Mouse (Mus musculus): ENCODE data around the gene Olfr1076.

DNA sequence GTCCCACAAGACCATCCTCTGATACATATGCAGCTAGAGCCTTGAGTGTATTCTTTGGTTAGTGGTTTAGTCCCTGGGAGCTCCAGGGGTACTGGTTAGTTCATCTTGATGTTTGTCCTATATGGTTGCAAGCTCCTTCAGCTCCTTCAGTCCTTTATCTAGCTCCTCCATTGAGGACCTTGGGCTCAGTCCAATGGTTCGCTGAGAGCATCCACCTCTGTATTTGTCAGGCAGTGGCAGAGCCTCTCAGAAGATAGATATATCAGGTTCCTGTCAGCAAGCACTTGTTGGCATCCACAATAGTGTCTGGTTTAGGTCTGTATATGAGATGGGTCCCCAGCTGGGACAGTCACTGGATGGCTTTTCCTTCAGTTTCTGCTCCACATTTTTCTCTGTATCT, 47.8 kb upstream of the Olfr1076 start:
- TF ChIP-seq POLR2A (IDR thresholded peaks at IDR 0.05; ENCODE audit: control insufficient read depth, low read depth, low read length): no peak
- no peak for TF ChIP-seq CTCF (IDR thresholded peaks at IDR 0.05; ENCODE audit: control insufficient read depth, insufficient read depth, insufficient replicate concordance, low read depth, low read length)
